Mouse (Mus musculus) erythroblast, embryonic 14.5 days (primary cell): ENCODE results near the gene C2cd2.

Source experiments
- GATA1 ChIP-seq: IDR thresholded peaks from 2 replicates; pipeline ENCODE4 v1.6.1; 2012; ENCODE audit warnings: low read length, inconsistent platforms, mixed read lengths
- TAL1 ChIP-seq: IDR thresholded peaks from 3 replicates; pipeline ENCODE4 v1.6.1; 2012; ENCODE audit warnings: low read length, inconsistent platforms, mixed read lengths

GRCm38 (mm10) chr16:97962151-97962948, at the start of gene C2cd2, which contains the start of gene Zbtb21:
- TF ChIP-seq GATA1 (no peak), TAL1 (no peak)
